Mouse (Mus musculus) frontal cortex, postnatal 25 days (tissue): ENCODE results near the gene Rassf2.

ENCODE experiments used
- DNase-seq, 2 experiments: peaks; one replicate each; pipeline ENCODE4 v3.0.0; 2022; ENCODE audit warnings: low spot score in 2 of 2

Gene Rassf2

DNA sequence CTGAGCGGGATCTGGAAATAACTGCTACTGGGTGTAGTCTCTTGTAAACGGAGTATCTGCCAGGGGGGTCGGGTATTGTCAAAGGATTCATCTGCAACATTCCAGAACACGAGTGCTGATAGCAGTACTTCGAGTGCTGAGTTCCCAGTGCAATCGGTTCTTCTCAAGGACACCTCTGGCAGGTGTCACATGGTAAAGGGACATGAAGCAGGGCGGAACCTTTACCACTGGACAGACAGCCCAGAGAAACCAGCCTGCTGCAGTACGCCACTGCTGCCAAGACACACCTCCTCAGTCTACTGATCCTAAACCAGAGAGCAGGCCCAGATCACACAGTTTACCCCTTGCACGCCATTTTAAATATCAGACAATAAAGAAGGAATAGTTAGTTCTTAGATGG is 75.2 kb downstream of the Rassf2 start:
- DNase-seq = no peak

DNA sequence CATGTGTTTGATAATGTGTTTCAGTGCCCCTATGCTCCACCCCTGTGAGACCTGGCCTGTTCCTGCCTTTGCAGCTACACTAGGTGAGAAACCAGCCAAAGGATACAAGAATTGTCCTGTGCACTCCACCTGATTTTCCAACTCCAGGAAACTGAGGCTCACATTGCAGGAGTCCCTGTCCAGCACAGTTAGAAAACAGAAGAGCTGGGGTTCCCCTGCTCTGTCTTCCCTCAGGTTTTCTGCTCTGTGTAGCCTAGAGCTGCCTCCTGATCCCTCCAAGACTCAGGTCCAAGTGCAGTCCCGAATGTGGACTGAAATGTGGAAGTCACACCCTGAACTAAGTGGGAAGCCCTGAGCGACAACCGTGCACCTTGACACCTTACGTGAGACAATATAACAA is 76.3 kb downstream of the Rassf2 start:
- DNase-seq = peak in 1 of 2 experiments; percentile 1

DNA sequence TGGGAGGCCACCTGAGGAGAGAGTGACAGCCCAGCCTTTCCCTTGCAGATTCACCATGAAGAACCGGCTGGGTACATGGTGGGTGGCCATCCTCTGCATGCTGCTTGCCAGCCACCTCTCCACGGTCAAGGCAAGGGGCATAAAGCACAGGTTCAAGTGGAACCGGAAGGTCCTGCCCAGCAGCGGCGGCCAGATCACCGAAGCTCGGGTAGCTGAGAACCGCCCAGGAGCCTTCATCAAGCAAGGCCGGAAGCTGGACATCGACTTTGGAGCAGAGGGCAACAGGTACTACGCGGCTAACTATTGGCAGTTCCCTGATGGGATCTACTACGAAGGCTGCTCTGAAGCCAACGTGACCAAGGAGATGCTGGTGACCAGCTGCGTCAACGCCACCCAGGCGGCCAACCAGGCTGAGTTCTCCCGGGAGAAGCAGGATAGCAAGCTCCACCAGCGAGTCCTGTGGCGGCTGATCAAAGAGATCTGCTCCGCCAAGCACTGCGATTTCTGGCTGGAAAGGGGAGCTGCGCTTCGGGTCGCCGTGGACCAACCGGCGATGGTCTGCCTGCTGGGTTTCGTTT is 77.0 kb downstream of the Rassf2 start:
- peak in 1 of 2 experiments; percentile 3 for DNase-seq

DNA sequence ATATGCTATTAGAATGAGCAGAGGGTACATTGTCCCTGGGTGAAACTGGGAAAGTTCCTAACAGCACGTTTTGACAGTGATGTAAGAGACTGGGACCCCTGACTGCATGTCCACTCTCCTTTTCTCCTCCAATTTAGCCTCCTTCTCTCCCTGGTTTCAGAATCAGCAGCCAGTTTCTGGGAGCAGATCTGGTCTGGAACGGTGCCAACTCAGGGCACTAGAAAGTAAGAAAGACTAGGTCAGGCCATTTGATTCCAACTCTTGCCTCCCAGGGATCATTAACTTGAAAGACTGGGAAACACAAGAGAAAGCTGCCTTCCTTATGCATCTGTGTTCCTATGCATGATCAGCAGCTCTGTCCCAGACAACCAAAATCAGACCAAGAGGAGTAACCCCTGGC is 77.6 kb downstream of the Rassf2 start:
- peak in 1 of 2 experiments; percentile 3 for DNase-seq

DNA sequence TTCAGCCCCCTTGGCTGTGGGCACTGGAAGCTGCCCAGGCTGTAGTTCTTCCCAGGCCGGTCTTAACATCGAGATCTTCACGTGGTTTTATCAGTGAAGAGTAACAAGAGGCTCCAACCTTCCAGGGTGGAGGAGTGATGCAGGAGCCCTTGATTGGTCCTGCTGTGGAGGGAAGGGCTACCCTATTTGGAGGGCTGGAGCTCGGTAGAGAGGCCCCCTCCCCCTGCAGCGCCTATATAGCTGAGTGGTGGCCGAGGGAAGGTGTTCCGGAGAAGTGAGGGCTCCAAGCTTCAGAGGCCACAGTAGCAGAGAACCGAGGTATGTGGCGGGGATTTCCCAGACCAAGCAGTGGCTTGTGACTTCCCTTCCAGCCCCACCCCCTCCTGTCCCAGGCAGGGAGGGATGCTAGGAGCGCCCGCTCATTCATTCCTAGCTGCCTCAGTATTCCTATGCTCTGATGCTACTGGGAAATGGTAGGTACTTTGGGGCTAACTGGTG is 79.4 kb downstream of the Rassf2 start, which contains the start of gene Prnd:
Prnd (plus strand) TSS at position 264 of the 498 bp plus-strand sequence.
- peak in 1 of 2 experiments; percentile 2 for DNase-seq

DNA sequence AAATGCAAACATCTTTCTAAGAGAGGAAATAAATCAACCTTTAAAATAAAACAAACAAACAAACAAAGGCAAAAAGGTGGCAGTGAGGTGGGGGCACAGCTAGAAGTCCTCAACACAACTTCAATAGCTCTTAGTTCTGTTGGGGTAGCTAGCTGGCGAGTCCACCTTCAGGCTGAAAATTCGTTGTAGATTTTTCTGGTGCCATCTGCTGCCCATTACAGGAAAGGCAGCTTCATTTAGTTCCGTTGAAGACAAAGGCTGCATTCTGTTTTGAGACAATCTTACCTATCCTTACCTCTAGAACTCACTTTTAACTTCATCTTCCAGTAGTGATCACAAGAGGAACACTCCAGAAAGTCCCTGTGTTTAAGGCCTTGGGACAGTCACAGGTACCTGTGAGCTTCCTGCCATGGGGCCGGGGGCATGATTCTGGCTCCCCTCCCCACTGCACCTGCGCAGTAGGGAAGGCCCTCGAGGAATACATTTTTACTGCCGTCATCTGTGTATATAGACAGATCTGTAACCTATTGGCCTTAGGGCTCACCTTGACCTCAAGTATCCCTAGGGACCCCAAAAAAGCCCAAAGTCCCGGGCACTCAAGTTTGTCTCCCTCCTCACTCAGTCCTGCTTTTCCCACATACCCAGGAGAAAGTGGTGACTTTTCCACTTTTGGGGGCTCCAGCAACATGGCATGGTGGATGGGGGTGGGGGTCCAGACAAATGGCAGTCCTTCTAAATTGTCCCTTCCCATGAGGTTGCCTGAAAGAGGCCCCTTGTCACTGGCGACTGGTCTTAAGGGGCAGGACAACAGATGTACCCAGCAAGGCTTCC is 80.1 kb downstream of the Rassf2 start:
- peak; percentile 53 to 58 for DNase-seq

DNA sequence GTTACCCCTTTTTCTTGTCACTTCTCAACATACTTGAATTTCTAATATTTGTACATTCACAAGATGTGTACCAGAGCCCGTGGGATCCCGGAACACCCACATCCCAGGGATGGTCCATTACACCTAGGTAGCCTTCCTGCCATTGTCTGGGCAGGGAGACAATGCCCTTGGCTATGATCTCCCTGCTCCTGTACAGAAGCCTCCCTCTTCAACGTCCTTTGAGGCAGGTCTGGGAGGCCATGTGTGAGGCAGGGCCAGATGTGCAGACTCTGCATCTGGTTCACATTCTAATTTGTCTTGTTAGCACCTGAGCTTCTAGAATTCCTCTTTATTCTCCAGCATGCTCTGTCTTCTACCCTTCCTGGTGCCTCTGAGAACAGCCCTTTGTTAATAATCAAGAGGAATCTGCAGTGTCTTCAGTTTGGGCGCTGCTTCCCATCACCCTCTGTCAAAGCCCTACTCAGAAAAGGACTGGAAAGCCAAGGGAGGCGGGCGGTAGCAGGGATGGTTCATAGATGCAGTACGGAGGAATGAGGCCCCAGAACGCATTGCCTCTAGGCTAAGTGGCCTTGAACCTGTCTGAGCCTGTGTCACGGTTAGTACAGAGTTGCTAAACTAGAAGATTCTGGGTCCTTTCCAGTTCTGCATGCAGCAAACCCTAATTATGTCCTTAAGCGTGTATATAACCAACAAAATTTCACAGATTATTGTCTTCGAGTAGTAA is 81.0 kb downstream of the Rassf2 start:
- peak in 1 of 2 experiments; percentile 2 for DNase-seq

DNA sequence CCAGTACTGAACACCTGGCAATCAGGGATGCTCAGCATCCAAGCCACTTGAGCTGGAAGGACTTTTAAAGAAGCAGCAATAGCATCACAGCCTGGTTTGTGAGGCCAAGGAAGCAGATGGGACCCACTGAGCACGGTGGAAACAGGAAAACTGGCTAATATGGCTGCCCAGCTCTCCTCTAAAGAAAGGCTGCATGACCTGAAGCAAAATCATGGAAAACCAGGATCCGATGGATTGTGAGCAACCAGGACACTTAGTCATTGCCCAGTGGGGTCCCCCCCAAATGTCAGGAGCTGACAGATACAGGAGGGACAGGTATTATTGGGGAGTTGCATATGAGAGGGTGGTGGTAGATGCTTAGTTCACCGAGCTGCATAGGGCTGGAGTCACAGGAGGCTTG is 81.9 kb downstream of the Rassf2 start:
- DNase-seq = peak in 1 of 2 experiments; percentile 0

DNA sequence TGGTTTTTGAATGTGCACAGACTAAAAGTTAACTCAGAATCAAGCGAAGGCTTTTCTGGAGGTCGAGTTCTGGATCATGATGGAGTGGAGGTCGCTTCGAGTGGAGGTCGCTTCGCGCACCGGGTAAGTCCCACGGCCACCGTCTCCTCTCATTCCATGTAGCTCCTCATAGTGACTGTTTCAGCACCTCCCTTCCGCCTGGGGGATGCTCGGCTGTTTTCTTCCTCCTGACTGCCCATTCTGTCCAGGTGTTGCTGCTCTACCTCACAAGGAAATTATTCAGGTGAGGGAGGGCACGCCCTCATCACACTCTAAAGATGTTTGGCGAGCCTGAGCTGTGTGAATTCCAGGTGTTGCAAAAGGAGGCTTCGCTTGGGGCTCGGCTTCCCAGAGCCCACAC is 83.7 kb downstream of the Rassf2 start:
- no peak for DNase-seq

DNA sequence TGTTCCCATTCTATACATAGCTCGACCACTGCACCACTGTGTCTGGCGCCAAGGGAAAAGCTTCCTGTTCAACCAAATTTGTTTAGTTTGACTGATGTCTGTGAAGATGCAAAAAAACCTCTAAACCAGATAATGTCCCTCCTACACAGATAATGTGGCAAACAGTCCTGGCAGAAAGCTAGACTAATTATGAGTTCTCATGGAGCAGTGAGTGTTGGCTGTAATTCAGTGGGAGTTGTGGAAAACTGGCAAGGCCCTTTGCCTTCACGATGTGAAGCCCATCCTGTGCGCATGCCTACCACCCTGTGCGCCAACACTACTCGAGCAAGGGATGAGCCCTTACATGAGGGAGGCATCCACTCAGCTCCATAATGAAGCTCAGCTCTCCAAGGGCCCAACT is 84.3 kb downstream of the Rassf2 start:
- peak in 1 of 2 experiments; percentile 2 for DNase-seq

DNA sequence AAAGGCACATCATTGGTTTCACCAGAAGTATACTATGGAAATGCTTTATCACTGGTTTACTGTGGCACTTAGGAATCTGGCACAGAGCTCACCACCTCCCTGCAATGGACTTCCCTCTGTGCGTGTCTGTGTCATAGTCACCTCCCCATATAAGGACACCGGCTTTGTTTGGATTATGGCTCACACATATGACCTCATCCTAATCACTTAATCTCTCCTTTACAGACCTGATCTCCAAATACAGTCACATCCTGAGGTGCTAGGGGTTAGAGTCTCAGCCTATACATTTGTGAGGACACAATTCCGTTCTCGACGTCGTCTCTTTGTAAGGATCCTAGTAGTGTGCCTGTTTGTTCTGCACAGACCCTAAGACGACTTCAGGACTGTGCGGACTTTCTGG is 84.8 kb downstream of the Rassf2 start:
- DNase-seq = peak in 1 of 2 experiments; percentile 1

DNA sequence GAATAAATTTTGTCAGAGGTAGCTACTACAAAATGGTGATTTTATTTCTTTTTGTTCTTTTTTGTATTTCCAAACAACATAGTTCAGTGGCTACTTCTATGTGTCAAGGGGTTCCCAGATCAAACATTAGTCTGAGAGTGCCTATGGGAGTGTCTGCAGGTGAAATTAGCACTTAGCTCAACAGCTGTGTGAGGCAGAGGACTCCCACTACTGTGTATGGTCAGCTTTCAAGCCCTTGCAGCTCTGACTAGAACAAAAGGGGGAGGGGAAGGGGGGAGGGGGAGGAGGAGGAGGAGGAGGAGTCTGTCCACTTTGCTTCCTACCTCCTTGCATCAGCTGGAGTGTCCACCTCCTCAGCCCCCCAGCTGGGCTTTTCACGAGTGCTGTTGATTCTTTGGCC is 85.7 kb downstream of the Rassf2 start:
- DNase-seq = no peak

DNA sequence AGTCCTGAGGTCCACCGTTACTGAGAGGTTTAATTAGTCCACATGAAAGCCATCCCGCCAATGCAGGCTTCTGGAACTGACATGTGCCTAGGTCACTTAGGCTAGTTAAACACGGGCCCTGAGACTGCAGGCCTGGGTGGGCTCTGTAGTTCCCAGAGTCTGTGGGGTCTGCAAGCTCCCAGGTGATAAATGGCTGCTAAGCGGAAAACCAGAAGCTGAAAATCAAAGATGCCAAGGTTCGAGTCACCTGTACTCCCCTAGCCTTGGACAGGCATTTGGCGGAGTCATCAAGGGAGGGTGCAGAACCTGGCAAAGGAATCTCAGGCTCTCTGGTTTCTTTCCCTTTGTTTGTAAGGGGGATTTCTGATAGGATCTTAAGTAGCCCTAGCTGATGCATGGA is 88.6 kb downstream of the Rassf2 start:
- no peak for DNase-seq

DNA sequence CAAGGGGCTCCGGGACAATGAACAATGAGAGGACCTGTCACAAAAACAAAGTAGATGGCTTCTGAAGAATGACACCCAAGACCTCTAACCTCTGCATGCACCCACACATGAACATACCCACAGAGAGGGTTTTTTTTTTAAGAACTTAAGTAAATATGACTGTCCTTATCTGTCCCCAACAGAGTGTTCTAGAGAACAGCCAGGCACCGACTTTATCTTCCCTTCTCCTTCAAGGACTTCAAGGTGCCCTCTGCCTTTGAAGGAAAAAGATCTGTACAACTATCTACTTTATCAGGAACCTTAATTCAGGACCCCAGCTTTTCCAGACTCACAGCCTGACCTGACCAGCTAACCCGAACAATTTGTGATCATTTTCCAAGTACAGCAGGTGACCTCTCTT is 89.6 kb downstream of the Rassf2 start:
- DNase-seq = no peak
